Mouse (Mus musculus): ENCODE measurements around the gene Defb13. TPM values are rescaled to one million over a fixed set of nuclear protein-coding genes. Genes with fewer than 3 reads are reported as not detected.

The Defb13 gene
- total and polyA plus RNA-seq, 3 experiments: not detected

DNA sequence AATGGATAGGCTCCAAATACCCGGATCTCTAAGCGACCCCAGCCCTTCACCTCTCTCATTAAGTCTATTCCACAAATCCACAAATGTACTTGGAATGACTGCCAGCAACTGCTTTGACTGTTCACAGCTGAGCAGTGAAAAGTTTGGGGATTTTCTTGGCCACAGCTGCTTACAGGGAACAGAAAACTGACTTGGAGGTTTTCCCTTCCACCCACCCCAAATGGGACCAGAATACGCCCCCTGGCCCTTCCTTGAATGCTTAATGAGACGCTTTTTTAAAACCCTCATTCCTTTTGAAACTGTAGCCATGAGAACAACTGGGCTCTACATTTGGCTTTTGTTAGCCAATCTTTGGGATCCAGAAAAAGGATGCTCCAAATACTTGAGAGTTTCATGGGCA is 31.6 kb downstream of the Defb13 start:
- DNase-seq (ENCODE audit: low spot score) (no peak), ATAC-seq (ENCODE audit: extremely low read depth, insufficient number of reproducible peaks, low FRiP score, poor library complexity, severe bottlenecking) (no peak)
- no peak for TF ChIP-seq GATA1 (IDR thresholded peaks at IDR 0.05; ENCODE audit: borderline replicate concordance, low read length)
- no peak for TF ChIP-seq TAL1 (conservative IDR thresholded peaks at IDR 0.05; ENCODE audit: low read depth, low read length)
- no peak for TF ChIP-seq GATA2 (IDR thresholded peaks at IDR 0.05; ENCODE audit: borderline replicate concordance, low read depth, low read length)
- no peak for TF ChIP-seq CTCF (IDR thresholded peaks at IDR 0.05; ENCODE audit: low read depth, low read length)
- TF ChIP-seq POLR2AphosphoS5 (IDR thresholded peaks at IDR 0.05; ENCODE audit: insufficient replicate concordance, low read depth, low read length): no peak
- Histone ChIP-seq H3K27me3 (ENCODE audit: insufficient read depth, low read length) (peaks cover 4% of the 10 kb centered on the region), H3K36me3 (replicated peaks) (no peaks in the 10 kb centered on the region), H3K9me3 (replicated peaks) (no peaks in the 10 kb centered on the region), H3K4me1 (ENCODE audit: insufficient read depth, low read depth, low read length) (no peaks in the 10 kb centered on the region), H3K4me3 (ENCODE audit: low read depth, low read length) (no peak overlapping the region)

GRCm38 (mm10) chr8:21981664-21982337 is 35.2 kb downstream of the Defb13 start:
- TF ChIP-seq GATA2 (IDR thresholded peaks at IDR 0.05; ENCODE audit: borderline replicate concordance, low read depth, low read length): no peak
- no peak for TF ChIP-seq CTCF (IDR thresholded peaks at IDR 0.05; ENCODE audit: low read depth, low read length)
- no peak for TF ChIP-seq POLR2AphosphoS5 (IDR thresholded peaks at IDR 0.05; ENCODE audit: insufficient replicate concordance, low read depth, low read length)
- no peak for TF ChIP-seq GATA1 (IDR thresholded peaks at IDR 0.05; ENCODE audit: borderline replicate concordance, low read length)
- no peak for TF ChIP-seq TAL1 (conservative IDR thresholded peaks at IDR 0.05; ENCODE audit: low read depth, low read length)

GRCm38 (mm10) chr8:21992184-21992583 is 45.6 kb downstream of the Defb13 start:
- H3K36me3 ChIP-seq (replicated peaks): peaks cover 56% of the 10 kb centered on the region
- no peak overlapping the region for H3K4me3 ChIP-seq (ENCODE audit: low read depth, low read length)
- no peak for TF ChIP-seq GATA2 (IDR thresholded peaks at IDR 0.05; ENCODE audit: borderline replicate concordance, low read depth, low read length)
- no peak for TF ChIP-seq CTCF (IDR thresholded peaks at IDR 0.05; ENCODE audit: low read depth, low read length)
- no peaks in the 10 kb centered on the region for H3K4me1 ChIP-seq (ENCODE audit: insufficient read depth, low read depth, low read length)
- ATAC-seq (ENCODE audit: extremely low read depth, insufficient number of reproducible peaks, low FRiP score, poor library complexity, severe bottlenecking): no peak
- H3K27me3 ChIP-seq (ENCODE audit: insufficient read depth, low read length): no peaks in the 10 kb centered on the region
- no peak for DNase-seq (ENCODE audit: low spot score)
- no peaks in the 10 kb centered on the region for H3K9me3 ChIP-seq (replicated peaks)

More at GRCm38 (mm10) chr8:21981664-21982337, 35.2 kb downstream of the Defb13 start:
- DNase-seq (ENCODE audit: low spot score): peak; percentile 16
- H3K36me3 ChIP-seq (replicated peaks): no peaks in the 10 kb centered on the region
- no peak overlapping the region for H3K4me3 ChIP-seq (ENCODE audit: low read depth, low read length)
- no peak for ATAC-seq (ENCODE audit: extremely low read depth, insufficient number of reproducible peaks, low FRiP score, poor library complexity, severe bottlenecking)
- peaks cover 4% of the 10 kb centered on the region for H3K27me3 ChIP-seq (ENCODE audit: insufficient read depth, low read length)
- no peaks in the 10 kb centered on the region for H3K9me3 ChIP-seq (replicated peaks)
- no peaks in the 10 kb centered on the region for H3K4me1 ChIP-seq (ENCODE audit: insufficient read depth, low read depth, low read length)

- ATAC-seq (ENCODE audit: extremely low read depth, insufficient number of reproducible peaks, low FRiP score, poor library complexity, severe bottlenecking) (no peak), DNase-seq (ENCODE audit: low spot score) (no peak)
- no peaks in the 10 kb centered on the region for H3K27me3 ChIP-seq (ENCODE audit: insufficient read depth, low read length)
- peaks cover 78% of the 10 kb centered on the region for H3K36me3 ChIP-seq (replicated peaks)
- no peak for TF ChIP-seq TAL1 (conservative IDR thresholded peaks at IDR 0.05; ENCODE audit: low read depth, low read length)
- TF ChIP-seq GATA2 (IDR thresholded peaks at IDR 0.05; ENCODE audit: borderline replicate concordance, low read depth, low read length): no peak
- TF ChIP-seq POLR2AphosphoS5 (IDR thresholded peaks at IDR 0.05; ENCODE audit: insufficient replicate concordance, low read depth, low read length): no peak
- TF ChIP-seq CTCF (IDR thresholded peaks at IDR 0.05; ENCODE audit: low read depth, low read length): no peak
- TF ChIP-seq GATA1 (IDR thresholded peaks at IDR 0.05; ENCODE audit: borderline replicate concordance, low read length): no peak
- no peaks in the 10 kb centered on the region for H3K4me1 ChIP-seq (ENCODE audit: insufficient read depth, low read depth, low read length)
- no peaks in the 10 kb centered on the region for H3K9me3 ChIP-seq (replicated peaks)
- no peak overlapping the region for H3K4me3 ChIP-seq (ENCODE audit: low read depth, low read length)
Observed at GRCm38 (mm10) chr8:21995181-21995580, 48.6 kb downstream of the Defb13 start.

Other genes with a start within 250 kb of the Defb13 start
- not detected in 2 replicates for gene AY761184, start 243.1 kb upstream of the Defb13 start, total RNA-seq (2014; fragmentation: Nextera tagmentation)
- not detected in 2 replicates for gene AY761184, start 243.1 kb upstream of the Defb13 start, total RNA-seq (2017)
- gene AY761184, start 243.1 kb upstream of the Defb13 start, polyA plus RNA-seq (2012): not detected in 2 replicates
- not detected in 2 replicates for gene Defa24, start 212.3 kb upstream of the Defb13 start, total RNA-seq (2014; fragmentation: Nextera tagmentation)
- gene Defa24, start 212.3 kb upstream of the Defb13 start, total RNA-seq (2017): not detected in 2 replicates
- gene Defa24, start 212.3 kb upstream of the Defb13 start, polyA plus RNA-seq (2012): not detected in 2 replicates
- gene Defb50, start 123.2 kb upstream of the Defb13 start, total RNA-seq (2014; fragmentation: Nextera tagmentation): not detected in 2 replicates
- not detected in 2 replicates for gene Defb50, start 123.2 kb upstream of the Defb13 start, total RNA-seq (2017)
- gene Defb50, start 123.2 kb upstream of the Defb13 start, polyA plus RNA-seq (2012): not detected in 2 replicates
- not detected in 2 replicates for gene Defb2, start 106.8 kb upstream of the Defb13 start, total RNA-seq (2014; fragmentation: Nextera tagmentation)
- not detected in 2 replicates for gene Defb2, start 106.8 kb upstream of the Defb13 start, total RNA-seq (2017)
- gene Defb2, start 106.8 kb upstream of the Defb13 start, polyA plus RNA-seq (2012): not detected in 2 replicates
- gene Defb10, start 87.9 kb upstream of the Defb13 start, total RNA-seq (2014; fragmentation: Nextera tagmentation): not detected in 2 replicates
- gene Defb10, start 87.9 kb upstream of the Defb13 start, total RNA-seq (2017): not detected in 2 replicates
- not detected in 2 replicates for gene Defb10, start 87.9 kb upstream of the Defb13 start, polyA plus RNA-seq (2012)
- not detected in 2 replicates for gene Defb9, start 61.3 kb upstream of the Defb13 start, total RNA-seq (2014; fragmentation: Nextera tagmentation)
- not detected in 2 replicates for gene Defb9, start 61.3 kb upstream of the Defb13 start, total RNA-seq (2017)
- not detected in 2 replicates for gene Defb9, start 61.3 kb upstream of the Defb13 start, polyA plus RNA-seq (2012)
- not detected in 2 replicates for gene Defb11, start 40.4 kb upstream of the Defb13 start, total RNA-seq (2014; fragmentation: Nextera tagmentation)
- gene Defb11, start 40.4 kb upstream of the Defb13 start, total RNA-seq (2017): not detected in 2 replicates
- not detected in 2 replicates for gene Defb11, start 40.4 kb upstream of the Defb13 start, polyA plus RNA-seq (2012)
- not detected in 2 replicates for gene Defb15, start 14.1 kb upstream of the Defb13 start, total RNA-seq (2014; fragmentation: Nextera tagmentation)
- 0.71 TPM in 1 of 2 replicates, not detected in the other for gene Defb15, start 14.1 kb upstream of the Defb13 start, total RNA-seq (2017)
- not detected in 2 replicates for gene Defb15, start 14.1 kb upstream of the Defb13 start, polyA plus RNA-seq (2012)
- gene Defb35, start 8.4 kb upstream of the Defb13 start, total RNA-seq (2014; fragmentation: Nextera tagmentation): not detected in 2 replicates
- not detected in 2 replicates for gene Defb35, start 8.4 kb upstream of the Defb13 start, total RNA-seq (2017)
- gene Defb35, start 8.4 kb upstream of the Defb13 start, polyA plus RNA-seq (2012): not detected in 2 replicates
- gene Fam90a1a, start 12.0 kb downstream of the Defb13 start, total RNA-seq (2014; fragmentation: Nextera tagmentation): not detected in 2 replicates
- gene Fam90a1a, start 12.0 kb downstream of the Defb13 start, total RNA-seq (2017): 0.17 TPM in 1 of 2 replicates, not detected in the other
- not detected in 2 replicates for gene Fam90a1a, start 12.0 kb downstream of the Defb13 start, polyA plus RNA-seq (2012)
- not detected in 2 replicates for gene Ccdc70, start 23.0 kb downstream of the Defb13 start, total RNA-seq (2014; fragmentation: Nextera tagmentation)
- not detected in 2 replicates for gene Ccdc70, start 23.0 kb downstream of the Defb13 start, total RNA-seq (2017)
- gene Ccdc70, start 23.0 kb downstream of the Defb13 start, polyA plus RNA-seq (2012): not detected in 2 replicates
- gene Atp7b, start 113.5 kb downstream of the Defb13 start, total RNA-seq (2014; fragmentation: Nextera tagmentation): 14.7 and 18.9 TPM in 2 replicates
- gene Atp7b, start 113.5 kb downstream of the Defb13 start, total RNA-seq (2017): 5.9 and 6.6 TPM in 2 replicates
- 5.2 and 6.1 TPM in 2 replicates for gene Atp7b, start 113.5 kb downstream of the Defb13 start, polyA plus RNA-seq (2012)
- gene Alg11, start 114.0 kb downstream of the Defb13 start, total RNA-seq (2014; fragmentation: Nextera tagmentation): 24.4 and 24.7 TPM in 2 replicates
- 30.0 and 32.5 TPM in 2 replicates for gene Alg11, start 114.0 kb downstream of the Defb13 start, total RNA-seq (2017)
- 0.86 TPM in 2 replicates for gene Alg11, start 114.0 kb downstream of the Defb13 start, polyA plus RNA-seq (2012)
- not detected in 2 replicates for gene Nek5, start 178.3 kb downstream of the Defb13 start, total RNA-seq (2014; fragmentation: Nextera tagmentation)
- gene Nek5, start 178.3 kb downstream of the Defb13 start, total RNA-seq (2017): 0.16 TPM in 1 of 2 replicates, not detected in the other
- not detected in 2 replicates for gene Nek5, start 178.3 kb downstream of the Defb13 start, polyA plus RNA-seq (2012)
- gene Nek3, start 219.7 kb downstream of the Defb13 start, total RNA-seq (2014; fragmentation: Nextera tagmentation): 4.4 and 14.9 TPM in 2 replicates
- 5.3 and 5.7 TPM in 2 replicates for gene Nek3, start 219.7 kb downstream of the Defb13 start, total RNA-seq (2017)
- 1.1 and 1.4 TPM in 2 replicates for gene Nek3, start 219.7 kb downstream of the Defb13 start, polyA plus RNA-seq (2012)
- gene Ckap2, start 239.1 kb downstream of the Defb13 start, total RNA-seq (2014; fragmentation: Nextera tagmentation): 28.2 and 63.9 TPM in 2 replicates
- gene Ckap2, start 239.1 kb downstream of the Defb13 start, total RNA-seq (2017): 40.3 and 45.4 TPM in 2 replicates
- gene Ckap2, start 239.1 kb downstream of the Defb13 start, polyA plus RNA-seq (2012): 8.9 TPM in 2 replicates
- 41.1 and 55.0 TPM in 2 replicates for gene Vps36, start 246.0 kb downstream of the Defb13 start, total RNA-seq (2014; fragmentation: Nextera tagmentation)
- gene Vps36, start 246.0 kb downstream of the Defb13 start, total RNA-seq (2017): 43.2 and 43.3 TPM in 2 replicates
- 7.8 and 9.7 TPM in 2 replicates for gene Vps36, start 246.0 kb downstream of the Defb13 start, polyA plus RNA-seq (2012)

All from G1E (cell line).